Mouse (Mus musculus): ENCODE measurements around the gene Nudt9. TPM values are rescaled to one million over a fixed set of nuclear protein-coding genes. Genes with fewer than 3 reads are reported as not detected.

Gene Nudt9
- polyA plus RNA-seq, 1 experiment from 2014 or later, result 57.1 TPM

- WGBS, result 40% methylated on average over 4 of the region's 4 CpGs
- TF ChIP-seq EP300 (optimal IDR thresholded peaks at IDR 0.05), result no peak
- no peak for TF ChIP-seq CTCF (IDR thresholded peaks at IDR 0.05; ENCODE audit: low read depth)
- no peaks in the 10 kb centered on the region for H3K4me1 ChIP-seq (replicated peaks; ENCODE audit: control insufficient read depth, insufficient read depth)
- no peaks in the 10 kb centered on the region for H3K27me3 ChIP-seq (ENCODE audit: control insufficient read depth, insufficient read depth, low read length)
- no peak overlapping the region for H3K27ac ChIP-seq (replicated peaks)
- H3K9ac ChIP-seq (ENCODE audit: low read length), result no peak overlapping the region
- H3K36me3 ChIP-seq (ENCODE audit: control insufficient read depth, insufficient read depth, low read length), result no peaks in the 10 kb centered on the region
- DNase-seq (ENCODE audit: low spot score), result no peak
- H3K9me3 ChIP-seq (ENCODE audit: control insufficient read depth, low read length), result no peaks in the 10 kb centered on the region
- no peak for ATAC-seq (ENCODE audit: low FRiP score, low TSS enrichment)
- H3K4me2 ChIP-seq (replicated peaks; ENCODE audit: low read depth), result no peak overlapping the region
- H3K4me3 ChIP-seq (ENCODE audit: low read depth, low read length), result no peak overlapping the region
Measured at GRCm38 (mm10) chr5:104103171-104103570, 57.1 kb downstream of the Nudt9 start.

- H3K27ac ChIP-seq (replicated peaks), result no peak overlapping the region
- TF ChIP-seq EP300 (optimal IDR thresholded peaks at IDR 0.05) (no peak), CTCF (IDR thresholded peaks at IDR 0.05; ENCODE audit: low read depth) (no peak)
- no peaks in the 10 kb centered on the region for H3K9me3 ChIP-seq (ENCODE audit: control insufficient read depth, low read length)
- 73% methylated on average over 2 of the region's 2 CpGs for WGBS
- no peaks in the 10 kb centered on the region for H3K36me3 ChIP-seq (ENCODE audit: control insufficient read depth, insufficient read depth, low read length)
- H3K4me1 ChIP-seq (replicated peaks; ENCODE audit: control insufficient read depth, insufficient read depth), result no peaks in the 10 kb centered on the region
- no peak overlapping the region for H3K4me2 ChIP-seq (replicated peaks; ENCODE audit: low read depth)
- H3K27me3 ChIP-seq (ENCODE audit: control insufficient read depth, insufficient read depth, low read length), result no peaks in the 10 kb centered on the region
- H3K4me3 ChIP-seq (ENCODE audit: low read depth, low read length), result no peak overlapping the region
- no peak overlapping the region for H3K9ac ChIP-seq (ENCODE audit: low read length)
- ATAC-seq (ENCODE audit: low FRiP score, low TSS enrichment), result no peak
- no peak for DNase-seq (ENCODE audit: low spot score)
Measured at GRCm38 (mm10) chr5:104104111-104104510, 58.0 kb downstream of the Nudt9 start.

- TF ChIP-seq CTCF (IDR thresholded peaks at IDR 0.05; ENCODE audit: low read depth) (no peak), EP300 (optimal IDR thresholded peaks at IDR 0.05) (peak; percentile 18)
- WGBS, result 59% methylated on average over 11 of the region's 11 CpGs
- H3K4me2 ChIP-seq (replicated peaks; ENCODE audit: low read depth), result peak overlapping the region; percentile 9
- H3K27ac ChIP-seq (replicated peaks), result peak overlapping the region; percentile 88
- no peaks in the 10 kb centered on the region for H3K36me3 ChIP-seq (ENCODE audit: control insufficient read depth, insufficient read depth, low read length)
- no peaks in the 10 kb centered on the region for H3K27me3 ChIP-seq (ENCODE audit: control insufficient read depth, insufficient read depth, low read length)
- H3K4me1 ChIP-seq (replicated peaks; ENCODE audit: control insufficient read depth, insufficient read depth), result no peaks in the 10 kb centered on the region; the same call in 1 of the 2 replicates
- ATAC-seq (ENCODE audit: low FRiP score, low TSS enrichment) (peak; percentile 37; the same call in 1 of the 2 replicates), DNase-seq (ENCODE audit: low spot score) (no peak)
- H3K9me3 ChIP-seq (ENCODE audit: control insufficient read depth, low read length), result no peaks in the 10 kb centered on the region
- H3K9ac ChIP-seq (ENCODE audit: low read length), result no peak overlapping the region
- no peak overlapping the region for H3K4me3 ChIP-seq (ENCODE audit: low read depth, low read length)
Measured at GRCm38 (mm10) chr5:104108127-104108875, 62.2 kb downstream of the Nudt9 start.

GRCm38 (mm10) chr5:104108879-104109369, 62.8 kb downstream of the Nudt9 start:
- H3K4me3 ChIP-seq (ENCODE audit: low read depth, low read length), result no peak overlapping the region
- no peaks in the 10 kb centered on the region; the same call in 1 of the 2 replicates for H3K4me1 ChIP-seq (replicated peaks; ENCODE audit: control insufficient read depth, insufficient read depth)
- ATAC-seq (ENCODE audit: low FRiP score, low TSS enrichment), result 0 out of 2 replicates have a peak, but pooled peaks have one; percentile 21

GRCm38 (mm10) chr5:104109516-104109915, 63.4 kb downstream of the Nudt9 start:
- Histone ChIP-seq H3K27me3 (ENCODE audit: control insufficient read depth, insufficient read depth, low read length) (no peaks in the 10 kb centered on the region), H3K36me3 (ENCODE audit: control insufficient read depth, insufficient read depth, low read length) (no peaks in the 10 kb centered on the region), H3K9ac (ENCODE audit: low read length) (no peak overlapping the region), H3K4me3 (ENCODE audit: low read depth, low read length) (no peak overlapping the region), H3K4me1 (replicated peaks; ENCODE audit: control insufficient read depth, insufficient read depth) (no peaks in the 10 kb centered on the region; the same call in 1 of the 2 replicates), H3K9me3 (ENCODE audit: control insufficient read depth, low read length) (no peaks in the 10 kb centered on the region), H3K4me2 (replicated peaks; ENCODE audit: low read depth) (peak overlapping the region; percentile 9), H3K27ac (replicated peaks) (peak overlapping the region; percentile 88)
- TF ChIP-seq EP300 (optimal IDR thresholded peaks at IDR 0.05) (no peak), CTCF (IDR thresholded peaks at IDR 0.05; ENCODE audit: low read depth) (no peak)
- WGBS, result 36% methylated on average over 3 of the region's 3 CpGs
- ATAC-seq (ENCODE audit: low FRiP score, low TSS enrichment) (no peak), DNase-seq (ENCODE audit: low spot score) (no peak)

More at GRCm38 (mm10) chr5:104108879-104109369, 62.8 kb downstream of the Nudt9 start:
- Histone ChIP-seq H3K27ac (replicated peaks) (peak overlapping the region; percentile 88), H3K9me3 (ENCODE audit: control insufficient read depth, low read length) (no peaks in the 10 kb centered on the region), H3K36me3 (ENCODE audit: control insufficient read depth, insufficient read depth, low read length) (no peaks in the 10 kb centered on the region), H3K27me3 (ENCODE audit: control insufficient read depth, insufficient read depth, low read length) (no peaks in the 10 kb centered on the region), H3K9ac (ENCODE audit: low read length) (no peak overlapping the region), H3K4me2 (replicated peaks; ENCODE audit: low read depth) (peak overlapping the region; percentile 9)
- 20% methylated on average over 18 of the region's 18 CpGs for WGBS
- no peak for DNase-seq (ENCODE audit: low spot score)
- TF ChIP-seq CTCF (IDR thresholded peaks at IDR 0.05; ENCODE audit: low read depth) (no peak), EP300 (optimal IDR thresholded peaks at IDR 0.05) (no peak)

All from stomach, postnatal 0 days (tissue).